Mouse (Mus musculus): ENCODE results near the gene Slc4a1. TPM values are rescaled to one million over a fixed set of nuclear protein-coding genes. Genes with fewer than 3 reads are reported as not detected.

Gene Slc4a1
- total RNA-seq, 2 experiments from 2014 or later, result 75.5 to 140 TPM

GRCm38 (mm10) chr11:102353021-102353431 lies 13.0 kb downstream of the Slc4a1 start:
- DNase-seq (ENCODE audit: low spot score in 2 of 2), result no peak

- no peak for DNase-seq (ENCODE audit: low spot score in 2 of 2)
Observed at GRCm38 (mm10) chr11:102352378-102352777, 13.6 kb downstream of the Slc4a1 start.

GRCm38 (mm10) chr11:102350981-102351523 lies 15.0 kb downstream of the Slc4a1 start:
- DNase-seq (ENCODE audit: low spot score in 2 of 2), result no peak

- DNase-seq (ENCODE audit: low spot score in 2 of 2), result no peak
Observed at GRCm38 (mm10) chr11:102350416-102350815, 15.6 kb downstream of the Slc4a1 start.

- DNase-seq (ENCODE audit: low spot score in 2 of 2), result no peak
Observed at GRCm38 (mm10) chr11:102349189-102349954, 16.6 kb downstream of the Slc4a1 start.

- DNase-seq (ENCODE audit: low spot score in 2 of 2), result no peak
Observed at GRCm38 (mm10) chr11:102348771-102349170, 17.2 kb downstream of the Slc4a1 start.

- DNase-seq (ENCODE audit: low spot score in 2 of 2), result no peak
Observed at GRCm38 (mm10) chr11:102348101-102348585, 17.9 kb downstream of the Slc4a1 start.

GRCm38 (mm10) chr11:102347683-102348082 lies 18.3 kb downstream of the Slc4a1 start:
- no peak for DNase-seq (ENCODE audit: low spot score in 2 of 2)

GRCm38 (mm10) chr11:102346926-102347325 lies 19.1 kb downstream of the Slc4a1 start:
- DNase-seq (ENCODE audit: low spot score in 2 of 2), result no peak

GRCm38 (mm10) chr11:102344458-102344857 lies 21.5 kb downstream of the Slc4a1 start:
- no peak for DNase-seq (ENCODE audit: low spot score in 2 of 2)

- DNase-seq (ENCODE audit: low spot score in 2 of 2), result no peak
Observed at GRCm38 (mm10) chr11:102342742-102343141, 23.3 kb downstream of the Slc4a1 start.

GRCm38 (mm10) chr11:102341101-102341500 lies 24.9 kb downstream of the Slc4a1 start:
- DNase-seq (ENCODE audit: low spot score in 2 of 2), result no peak

GRCm38 (mm10) chr11:102339624-102340023 lies 26.4 kb downstream of the Slc4a1 start:
- DNase-seq (ENCODE audit: low spot score in 2 of 2), result no peak

- no peak for DNase-seq (ENCODE audit: low spot score in 2 of 2)
Observed at GRCm38 (mm10) chr11:102339195-102339594, 26.8 kb downstream of the Slc4a1 start.

GRCm38 (mm10) chr11:102338561-102338960 lies 27.4 kb downstream of the Slc4a1 start:
- peak in 1 of 2 experiments; percentile 44 for DNase-seq (ENCODE audit: low spot score in 2 of 2)

GRCm38 (mm10) chr11:102337921-102338320 lies 28.1 kb downstream of the Slc4a1 start:
- DNase-seq (ENCODE audit: low spot score in 2 of 2), result no peak

- DNase-seq (ENCODE audit: low spot score in 2 of 2), result no peak
Observed at GRCm38 (mm10) chr11:102336191-102336590, 29.8 kb downstream of the Slc4a1 start.

- no peak for DNase-seq (ENCODE audit: low spot score in 2 of 2)
Observed at GRCm38 (mm10) chr11:102334973-102335700, 30.9 kb downstream of the Slc4a1 start.

- no peak for DNase-seq (ENCODE audit: low spot score in 2 of 2)
Observed at GRCm38 (mm10) chr11:102334010-102334409, 32.0 kb downstream of the Slc4a1 start.

GRCm38 (mm10) chr11:102333061-102333460 lies 32.9 kb downstream of the Slc4a1 start:
- DNase-seq (ENCODE audit: low spot score in 2 of 2), result no peak

- no peak for DNase-seq (ENCODE audit: low spot score in 2 of 2)
Observed at GRCm38 (mm10) chr11:102331806-102332205, 34.2 kb downstream of the Slc4a1 start.

GRCm38 (mm10) chr11:102330039-102330438 lies 36.0 kb downstream of the Slc4a1 start:
- DNase-seq (ENCODE audit: low spot score in 2 of 2), result no peak
